Mouse (Mus musculus) C2C12 (cell line): ENCODE data around the gene Sel1l.

Experiments
- CEBPB ChIP-seq: IDR thresholded peaks from one replicate; pipeline ENCODE4 v1.6.1; 2011; ENCODE audit warnings: low read depth, mild to moderate bottlenecking, control low read depth, moderate library complexity
- CTCF ChIP-seq: IDR thresholded peaks from one replicate; pipeline ENCODE4 v1.5.1; 2011; ENCODE audit not compliant: control insufficient read depth, insufficient read depth, insufficient read length
- FOSL1 ChIP-seq: IDR thresholded peaks from one replicate; pipeline ENCODE4 v1.8.0; 2011; ENCODE audit warnings: mild to moderate bottlenecking, low read length; ENCODE audit not compliant: poor library complexity, insufficient read depth, severe bottlenecking
- MAX ChIP-seq: IDR thresholded peaks from one replicate; pipeline ENCODE4 v1.6.1; 2011; ENCODE audit warnings: mild to moderate bottlenecking, control low read depth
- MYOD1 ChIP-seq: IDR thresholded peaks from one replicate; pipeline ENCODE4 v1.6.1; 2011; ENCODE audit warnings: low read depth; ENCODE audit not compliant: control insufficient read depth, insufficient read length
- MYOG ChIP-seq: IDR thresholded peaks from one replicate; pipeline ENCODE4 v1.6.1; 2011; ENCODE audit not compliant: control insufficient read depth, insufficient read length; ENCODE audit errors: extremely low read depth

GRCm38 (mm10) chr12:91848394-91849044 lies 438 bp downstream of the Sel1l start:
- TF ChIP-seq MAX, result no peak
- no peak for TF ChIP-seq MYOG
- TF ChIP-seq CTCF, result no peak
- peak; percentile 33 for TF ChIP-seq CEBPB
- TF ChIP-seq FOSL1, result no peak
- no peak for TF ChIP-seq MYOD1
